Mouse (Mus musculus): Measurements from ENCODE around the gene Coq5.
A peak's percentile ranks its signal among the peaks of the same experiment; 100 is the strongest.

Gene Coq5

GRCm38 (mm10) chr5:115279226-115280049 is at the start of gene Coq5:
Gene Coq5, plus strand, starts transcription at chr5:115279666.
- DNase-seq (ENCODE audit: low spot score in 2 of 2): peak; percentile 78 to 84

GRCm38 (mm10) chr5:115230830-115231551 is 48.5 kb upstream of the Coq5 start:
- peak; percentile 25 to 26 for DNase-seq (ENCODE audit: low spot score in 2 of 2)

- no peak for DNase-seq (ENCODE audit: low spot score in 2 of 2)
Measured at GRCm38 (mm10) chr5:115231552-115232120, 47.8 kb upstream of the Coq5 start.

GRCm38 (mm10) chr5:115232516-115232915 is 47.0 kb upstream of the Coq5 start:
- DNase-seq (ENCODE audit: low spot score in 2 of 2): no peak

GRCm38 (mm10) chr5:115233031-115233780 is 46.3 kb upstream of the Coq5 start:
- no peak for DNase-seq (ENCODE audit: low spot score in 2 of 2)

GRCm38 (mm10) chr5:115234519-115234918 is 44.9 kb upstream of the Coq5 start:
- DNase-seq (ENCODE audit: low spot score in 2 of 2): peak in 1 of 2 experiments; percentile 9

GRCm38 (mm10) chr5:115235323-115235771 is 44.1 kb upstream of the Coq5 start:
- DNase-seq (ENCODE audit: low spot score in 2 of 2): peak; percentile 78

GRCm38 (mm10) chr5:115235786-115236263 is 43.6 kb upstream of the Coq5 start, which contains the start of gene Pop5:
Gene Pop5, plus strand, starts transcription at chr5:115235836.
- peak; percentile 75 to 90 for DNase-seq (ENCODE audit: low spot score in 2 of 2)

- peak; percentile 91 to 94 for DNase-seq (ENCODE audit: low spot score in 2 of 2)
Measured at GRCm38 (mm10) chr5:115237803-115238728, 41.4 kb upstream of the Coq5 start.

- peak; percentile 31 to 32 for DNase-seq (ENCODE audit: low spot score in 2 of 2)
Measured at GRCm38 (mm10) chr5:115238729-115239195, 40.7 kb upstream of the Coq5 start.

GRCm38 (mm10) chr5:115240191-115240590 is 39.3 kb upstream of the Coq5 start:
- no peak for DNase-seq (ENCODE audit: low spot score in 2 of 2)

- DNase-seq (ENCODE audit: low spot score in 2 of 2): no peak
Measured at GRCm38 (mm10) chr5:115255472-115255871, 24.0 kb upstream of the Coq5 start.

- DNase-seq (ENCODE audit: low spot score in 2 of 2): no peak
Measured at GRCm38 (mm10) chr5:115256909-115257546, 22.4 kb upstream of the Coq5 start.

- no peak for DNase-seq (ENCODE audit: low spot score in 2 of 2)
Measured at GRCm38 (mm10) chr5:115260356-115260755, 19.1 kb upstream of the Coq5 start.

- DNase-seq (ENCODE audit: low spot score in 2 of 2): no peak
Measured at GRCm38 (mm10) chr5:115261141-115261540, 18.3 kb upstream of the Coq5 start.

GRCm38 (mm10) chr5:115261880-115262279 is 17.6 kb upstream of the Coq5 start:
- DNase-seq (ENCODE audit: low spot score in 2 of 2): no peak

- DNase-seq (ENCODE audit: low spot score in 2 of 2): no peak
Measured at GRCm38 (mm10) chr5:115262502-115263291, 16.8 kb upstream of the Coq5 start.

GRCm38 (mm10) chr5:115266340-115266739 is 13.1 kb upstream of the Coq5 start:
- no peak for DNase-seq (ENCODE audit: low spot score in 2 of 2)

All from heart, adult 9 months (tissue).